Mouse (Mus musculus) liver, postnatal 0 days (tissue): ENCODE results near the gene Olfr1322. TPM values are rescaled to one million over a fixed set of nuclear protein-coding genes. Genes with fewer than 3 reads are reported as not detected.

Experiments
- ATAC-seq: fragments of 200-750 bp; cut with Nextera tagmentation; 2 replicates; pipeline ENCODE4 v1.8.0; 2017; ENCODE audit warnings: mild to moderate bottlenecking, moderate library complexity
- DNase-seq: peaks from one replicate; pipeline ENCODE4 v3.0.0-alpha.2; 2016
- H3K27ac ChIP-seq: fragments of 300-500 bp; sonication (generic); 2 replicates; pipeline ENCODE4 v1.5.1; 2014; ENCODE audit warnings: antibody characterized with exemption, moderate library complexity, mild to moderate bottlenecking, low read depth
- H3K27me3 ChIP-seq: fragments of 300-500 bp; sonication (generic); 2 replicates; pipeline ENCODE4 v1.6.1; 2014; ENCODE audit warnings: low read length, control low read depth, mixed read lengths; ENCODE audit not compliant: insufficient read depth
- H3K36me3 ChIP-seq: fragments of 300-500 bp; sonication (generic); replicated peaks from 2 replicates; pipeline ENCODE4 v1.6.1; 2014; ENCODE audit warnings: mild to moderate bottlenecking, control low read depth, low read length, moderate library complexity, mixed read lengths; ENCODE audit not compliant: insufficient read depth
- H3K4me1 ChIP-seq: fragments of 300-500 bp; sonication (generic); 2 replicates; pipeline ENCODE4 v1.6.1; 2014; ENCODE audit warnings: antibody characterized with exemption, mild to moderate bottlenecking, control low read depth; ENCODE audit not compliant: insufficient read depth
- H3K4me2 ChIP-seq: fragments of 300-500 bp; sonication (generic); 2 replicates; pipeline ENCODE4 v1.6.1; 2014; ENCODE audit warnings: low read depth, mild to moderate bottlenecking, low read length, moderate library complexity, mixed read lengths
- H3K4me3 ChIP-seq: fragments of 300-500 bp; sonication (generic); 2 replicates; pipeline ENCODE4 v1.5.1; 2014; ENCODE audit warnings: low read depth, low read length
- H3K9ac ChIP-seq: fragments of 300-500 bp; sonication (generic); replicated peaks from 2 replicates; pipeline ENCODE4 v1.6.1; 2014; ENCODE audit warnings: mild to moderate bottlenecking, moderate library complexity
- H3K9me3 ChIP-seq: fragments of 300-500 bp; sonication (generic); 2 replicates; pipeline ENCODE4 v1.6.1; 2016; ENCODE audit warnings: mild to moderate bottlenecking, control low read depth, low read length, mixed read lengths
- CTCF ChIP-seq: sonication (generic); IDR thresholded peaks from 2 replicates; pipeline ENCODE4 v1.5.1; 2016; ENCODE audit warnings: antibody characterized with exemption, low read depth
- EP300 ChIP-seq: IDR thresholded peaks from 2 replicates; pipeline ENCODE4 v1.6.1; 2016; ENCODE audit warnings: antibody characterized with exemption, low read depth, mild to moderate bottlenecking
- WGBS: fragments of 180-500 bp; shearing (Covaris S2); extraction: QIAGEN DNeasy Blood & Tissue Kit; methylation state at CpG from one replicate; pipeline ENCODE4 v1.1.7; 2014; ENCODE audit not compliant: insufficient replicate concordance; 5-methylcytosine and 5-hydroxymethylcytosine counted together
- polyA plus RNA-seq: library from polyadenylated mRNA; unstranded; fragments of >200 nt; fragmentation: Nextera tagmentation; extraction: Ambion mirVana; gene quantifications from 2 replicates; pipeline ENCODE4 v1.2.1, GENCODE M21; 2015

Gene Olfr1322
- polyA plus RNA-seq = not detected in 2 replicates

DNA sequence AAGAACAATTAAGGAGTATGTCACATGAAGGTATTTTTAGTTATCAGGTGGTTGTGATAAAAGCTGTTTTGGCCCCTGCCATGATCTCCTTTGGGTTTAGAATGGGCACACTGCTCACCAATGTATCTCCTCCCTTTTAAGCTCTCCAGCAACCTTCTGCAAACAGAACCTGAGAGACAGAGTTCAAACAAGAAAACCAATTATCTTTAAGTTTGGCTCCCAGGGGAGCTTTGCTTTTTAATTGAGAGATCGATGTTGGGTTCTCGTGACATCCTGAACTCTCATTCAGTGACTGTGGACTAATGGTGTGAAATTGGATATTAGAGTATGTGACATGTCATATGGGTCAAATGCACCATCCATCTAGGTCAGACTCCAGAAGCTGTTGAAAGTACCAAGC, at the start of gene Olfr1322:
Gene Olfr1322, minus strand, starts transcription at position 101 of the 400 bp plus-strand sequence.
- ATAC-seq = no peak
- TF ChIP-seq EP300 = no peak
- no peak for TF ChIP-seq CTCF
- no peaks in the 10 kb centered on the region for H3K9me3 ChIP-seq
- WGBS = 84% methylated on average over 2 of the region's 2 CpGs
- no peak within 1 kb of the TSS for H3K27ac ChIP-seq
- DNase-seq = no peak
- H3K27me3 ChIP-seq = no peaks in the 10 kb centered on the region
- H3K4me2 ChIP-seq = no peak within 1 kb of the TSS
- H3K36me3 ChIP-seq = no peaks in the 10 kb centered on the region
- no peak within 1 kb of the TSS for H3K4me3 ChIP-seq
- H3K4me1 ChIP-seq = no peaks in the 10 kb centered on the region
- no peak within 1 kb of the TSS for H3K9ac ChIP-seq

DNA sequence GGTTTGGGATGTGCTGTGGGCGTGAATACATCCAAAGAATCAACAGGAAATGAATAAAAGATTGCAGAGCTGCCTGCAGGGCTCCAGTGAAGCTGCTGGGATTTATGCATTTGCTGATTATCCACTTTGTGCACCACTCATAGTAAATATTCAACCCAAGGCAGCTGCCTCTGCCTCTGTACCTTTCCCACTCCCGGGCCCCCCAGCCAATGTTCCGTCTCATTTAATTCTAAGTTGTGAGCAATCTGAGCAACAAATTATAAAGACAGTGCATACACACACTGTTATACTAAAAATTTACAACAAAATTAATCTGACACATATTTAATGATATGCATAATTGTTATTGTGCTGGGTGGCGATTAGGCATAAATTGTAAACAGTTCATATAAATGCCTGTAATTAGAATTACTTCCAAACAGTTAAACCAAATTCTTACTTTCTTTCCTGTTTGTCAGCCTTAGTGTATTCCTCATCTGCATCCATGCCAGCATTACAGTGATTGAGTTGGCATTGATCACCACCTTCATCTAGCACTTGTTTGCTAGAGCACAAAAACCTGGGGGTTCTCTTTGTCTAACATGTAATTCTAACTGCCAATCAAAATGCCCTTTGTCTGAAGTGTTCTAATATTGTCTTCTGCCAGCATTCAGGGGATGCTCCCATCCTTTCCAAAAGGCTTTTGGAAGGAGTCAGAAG, 13.5 kb downstream of the Olfr1322 start:
- Histone ChIP-seq H3K4me1 (no peaks in the 10 kb centered on the region), H3K36me3 (no peaks in the 10 kb centered on the region), H3K4me3 (no peak overlapping the region), H3K9ac (no peak overlapping the region), H3K27ac (no peak overlapping the region), H3K27me3 (no peaks in the 10 kb centered on the region), H3K9me3 (no peaks in the 10 kb centered on the region), H3K4me2 (no peak overlapping the region)
- WGBS = 76% methylated on average over 4 of the region's 4 CpGs
- DNase-seq = no peak
- no peak for TF ChIP-seq CTCF
- TF ChIP-seq EP300 = no peak
- ATAC-seq = no peak

Other genes with a start within 250 kb of the Olfr1322 start
- gene Olfr1320, start 219.2 kb downstream of the Olfr1322 start, polyA plus RNA-seq = not detected in 2 replicates
- gene Olfr1321, start 156.4 kb downstream of the Olfr1322 start, polyA plus RNA-seq = not detected in 2 replicates
- gene Igsf1, start 93.7 kb downstream of the Olfr1322 start, polyA plus RNA-seq = 6.8 and 7.7 TPM in 2 replicates
- gene Olfr1323, start 127.9 kb upstream of the Olfr1322 start, polyA plus RNA-seq = not detected in 2 replicates